Mouse (Mus musculus): ENCODE data around the gene Syngap1.

The Syngap1 gene

GRCm38 (mm10) chr17:26936453-26936852 lies 4.6 kb upstream of the Syngap1 start:
- no peak for DNase-seq (ENCODE audit: low spot score in 2 of 2)

GRCm38 (mm10) chr17:26936921-26937695 lies 3.9 kb upstream of the Syngap1 start:
- DNase-seq (ENCODE audit: low spot score in 2 of 2), result no peak

- DNase-seq (ENCODE audit: low spot score in 2 of 2), result no peak
These were observed 3.0 kb upstream of the Syngap1 start for GRCm38 (mm10) chr17:26937883-26938695.

DNA sequence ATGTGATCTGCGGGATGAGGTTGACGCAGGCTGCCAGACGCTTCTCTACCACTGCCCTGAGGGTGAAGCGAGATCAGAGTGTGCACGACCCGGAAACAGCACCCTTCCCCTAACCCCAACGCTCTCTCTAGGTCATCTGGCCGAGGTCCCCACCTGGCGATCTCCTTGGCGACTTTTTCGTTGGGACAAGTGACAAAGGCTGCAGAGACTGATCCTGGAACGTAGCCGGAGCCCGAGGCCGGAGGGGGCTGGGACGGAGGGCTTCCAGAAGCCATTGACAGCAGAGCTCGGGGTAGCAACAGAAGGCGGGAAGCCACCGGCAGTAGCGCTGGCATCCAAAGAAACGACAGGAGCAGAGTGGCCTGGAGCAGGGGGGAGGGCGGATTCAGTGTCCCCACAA lies 2.3 kb upstream of the Syngap1 start:
- peak in 1 of 2 experiments; percentile 51 for DNase-seq (ENCODE audit: low spot score in 2 of 2)

- DNase-seq (ENCODE audit: low spot score in 2 of 2), result peak; percentile 99
These were observed 1.7 kb upstream of the Syngap1 start, which contains the start of gene Cuta for GRCm38 (mm10) chr17:26939178-26939972. Cuta (minus strand) TSS chr17:26939569.

- DNase-seq (ENCODE audit: low spot score in 2 of 2), result no peak
These were observed 1.1 kb upstream of the Syngap1 start for GRCm38 (mm10) chr17:26939973-26940300.

GRCm38 (mm10) chr17:26941841-26942570 lies 953 bp downstream of the Syngap1 start:
- DNase-seq (ENCODE audit: low spot score in 2 of 2), result no peak

DNA sequence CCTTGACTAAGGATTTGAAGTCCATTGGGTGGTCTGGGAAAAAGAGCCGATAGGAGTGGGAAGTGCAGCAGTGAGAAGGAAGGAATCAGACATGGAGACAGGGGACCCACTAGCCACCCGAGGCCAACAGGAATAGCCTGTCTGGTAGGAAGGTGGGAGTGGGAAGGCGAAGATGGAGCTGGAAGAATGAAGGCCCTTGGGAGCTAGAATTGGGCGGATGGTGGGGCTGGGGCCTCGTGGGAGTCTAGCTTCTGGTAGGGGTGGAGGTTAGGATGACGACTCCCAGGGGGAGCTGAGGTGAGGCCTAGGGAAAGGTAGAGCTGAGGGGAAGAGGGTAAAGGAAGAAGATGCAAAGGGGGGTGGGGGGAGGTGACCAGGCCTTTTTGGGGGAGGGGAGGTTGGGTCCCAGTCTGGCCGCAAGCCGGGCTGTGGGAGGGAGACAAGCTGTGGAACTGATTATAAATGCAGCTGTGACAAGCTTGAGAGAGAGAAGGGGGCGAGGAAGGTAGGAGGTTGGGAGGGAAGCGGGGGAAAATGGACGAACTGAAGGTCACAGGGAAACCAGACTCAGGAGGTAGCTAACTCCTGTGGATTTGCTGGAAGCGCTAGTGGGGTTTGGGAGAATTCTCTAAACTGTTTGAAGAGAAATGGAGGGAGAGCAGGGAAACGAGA lies 4.9 kb downstream of the Syngap1 start:
- no peak for DNase-seq (ENCODE audit: low spot score in 2 of 2)

DNA sequence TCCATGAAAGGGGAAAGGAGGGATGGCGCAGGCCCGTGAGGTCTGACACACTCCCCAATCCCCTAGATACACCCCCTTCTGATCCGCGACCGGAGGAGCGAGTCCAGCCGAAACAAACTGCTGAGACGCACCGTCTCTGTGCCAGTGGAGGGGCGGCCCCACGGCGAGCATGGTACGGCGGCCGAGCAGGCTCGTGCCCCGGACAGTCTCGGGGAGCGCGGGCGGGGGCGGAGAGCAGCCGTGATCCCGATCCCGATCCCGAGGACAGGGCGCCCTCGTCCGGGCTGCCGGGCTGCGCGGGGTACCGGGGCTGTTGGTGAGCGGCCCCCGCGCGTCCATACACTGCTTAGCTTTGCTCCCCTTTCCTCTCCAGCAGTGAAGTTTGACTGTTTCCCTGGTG lies 5.5 kb downstream of the Syngap1 start:
- DNase-seq (ENCODE audit: low spot score in 2 of 2), result no peak

GRCm38 (mm10) chr17:26947231-26948100 lies 6.4 kb downstream of the Syngap1 start:
- no peak for DNase-seq (ENCODE audit: low spot score in 2 of 2)

- no peak for DNase-seq (ENCODE audit: low spot score in 2 of 2)
These were observed 7.4 kb downstream of the Syngap1 start for GRCm38 (mm10) chr17:26948316-26949050.

DNA sequence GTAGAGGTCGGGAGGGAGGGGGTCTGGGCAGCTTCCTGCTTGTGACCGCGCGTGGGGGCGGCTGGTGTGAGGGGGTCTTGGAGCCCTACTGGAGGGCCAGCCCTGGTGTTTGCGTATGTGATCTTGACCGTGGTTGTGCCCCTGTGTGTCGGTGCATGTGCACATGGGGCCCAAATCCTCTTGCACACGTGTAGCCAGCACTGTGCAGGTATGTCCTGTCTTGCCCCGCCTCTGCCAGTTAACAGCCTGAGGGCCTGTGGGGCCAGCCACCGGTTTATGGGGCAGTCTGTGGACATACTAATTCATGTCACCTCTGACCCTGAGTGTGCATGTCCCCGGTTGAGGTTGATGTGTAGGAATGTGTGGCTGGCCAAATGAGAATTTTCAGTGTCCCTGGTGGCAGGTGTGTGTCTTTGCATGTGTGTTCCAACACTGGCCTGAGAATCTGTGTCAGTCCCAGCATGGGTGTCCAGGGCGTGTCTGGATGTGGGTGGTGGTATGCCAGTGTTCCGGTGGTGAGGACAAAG lies 8.1 kb downstream of the Syngap1 start:
- DNase-seq (ENCODE audit: low spot score in 2 of 2), result no peak

DNA sequence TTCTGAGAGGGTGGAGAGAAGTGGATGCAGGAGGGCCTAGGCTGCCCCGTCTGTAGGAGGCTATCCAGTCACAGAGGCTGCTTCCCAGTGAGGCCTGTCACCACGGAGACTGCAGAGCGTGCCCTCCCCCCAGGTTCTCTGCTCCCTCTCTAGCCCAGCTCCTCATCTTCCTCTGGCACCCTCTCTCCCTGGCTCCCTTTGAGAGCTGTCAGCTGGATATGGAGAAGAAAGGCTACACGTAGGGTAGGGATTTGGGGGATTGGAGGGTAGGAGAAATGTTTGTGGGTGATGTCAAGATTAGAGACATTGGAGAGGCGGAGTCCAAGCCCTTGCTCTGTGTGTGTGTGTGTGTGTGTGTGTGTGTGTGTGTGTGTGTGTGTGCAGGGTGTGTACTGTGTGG lies 8.8 kb downstream of the Syngap1 start:
- no peak for DNase-seq (ENCODE audit: low spot score in 2 of 2)

DNA sequence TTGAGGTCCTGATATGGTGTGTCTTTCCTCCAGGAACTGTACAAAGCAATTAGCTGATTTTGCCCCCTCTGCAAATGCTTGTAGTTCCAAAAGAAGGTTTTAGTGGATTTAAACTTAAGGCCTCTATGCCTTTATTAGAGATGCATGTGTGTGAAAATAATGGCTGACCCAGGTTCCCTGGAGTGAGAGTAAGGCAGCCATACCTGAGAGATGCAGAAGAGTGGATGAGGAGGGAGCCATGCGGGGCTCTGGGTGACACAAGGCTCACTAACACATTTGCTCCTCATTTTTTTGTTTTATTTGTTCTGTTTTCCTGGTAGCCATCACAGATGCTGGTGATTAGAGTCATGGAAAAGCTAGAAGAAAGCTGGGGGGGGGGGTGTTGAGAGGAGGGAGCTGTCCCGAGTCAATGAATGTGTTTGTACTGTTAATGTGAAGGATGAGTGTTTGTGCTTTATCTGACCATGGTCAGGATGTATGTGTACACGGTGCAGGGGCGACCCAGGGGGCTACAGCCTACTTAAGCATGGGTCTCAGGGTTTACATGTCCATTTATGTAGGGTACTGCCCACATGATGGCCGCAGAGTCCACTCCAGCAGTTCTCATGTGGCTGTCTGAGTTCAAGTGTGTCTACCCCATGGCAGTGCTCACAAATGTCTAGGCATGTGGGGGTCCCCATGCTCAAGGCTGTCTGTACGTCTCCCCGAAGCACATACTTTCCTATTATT lies 9.7 kb downstream of the Syngap1 start:
- no peak for DNase-seq (ENCODE audit: low spot score in 2 of 2)

GRCm38 (mm10) chr17:26951406-26951805 lies 10.4 kb downstream of the Syngap1 start:
- DNase-seq (ENCODE audit: low spot score in 2 of 2), result peak; percentile 85 to 88

DNA sequence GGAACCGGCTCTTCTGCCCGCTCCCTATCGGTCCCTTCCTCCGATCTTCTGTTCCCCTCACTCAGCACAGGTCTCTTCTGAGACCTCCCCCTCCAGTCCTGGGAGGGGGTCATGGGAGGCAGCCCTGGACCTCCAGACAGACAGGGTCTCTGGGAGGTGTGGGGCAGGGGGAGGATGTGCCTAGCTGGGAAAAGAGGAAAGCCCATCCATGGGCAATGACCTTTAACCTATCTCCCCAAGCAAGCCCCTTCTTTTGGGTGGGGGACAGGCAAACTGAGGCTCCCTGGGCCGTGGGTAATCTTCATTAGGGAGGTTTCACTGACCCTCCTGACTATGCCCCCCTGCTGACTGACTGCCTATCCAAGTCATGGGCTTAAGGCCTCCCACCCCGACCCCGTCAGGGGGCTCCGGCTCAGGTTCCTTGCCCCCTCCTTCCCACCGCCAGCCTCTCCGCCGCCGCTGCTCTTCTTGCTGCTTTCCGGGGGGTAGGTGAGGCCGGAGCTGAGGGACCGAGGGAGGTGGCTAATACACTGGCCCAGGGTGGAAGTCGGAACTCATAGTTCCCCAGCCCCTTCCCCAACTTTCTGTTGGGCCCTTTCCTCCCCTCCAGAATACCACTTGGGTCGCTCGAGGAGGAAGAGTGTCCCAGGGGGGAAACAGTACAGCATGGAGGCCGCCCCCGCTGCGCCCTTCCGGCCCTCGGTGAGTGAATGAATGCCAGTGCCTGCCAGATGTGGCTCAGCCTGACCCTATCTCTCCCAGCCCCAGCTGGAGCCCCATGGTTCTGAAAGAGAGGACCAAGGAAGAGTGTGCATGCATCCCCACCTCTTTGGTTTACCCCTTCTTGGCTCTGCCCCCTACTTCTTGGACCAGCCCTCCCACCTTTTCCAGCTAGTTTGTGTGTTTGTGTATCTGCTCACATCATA lies 11.2 kb downstream of the Syngap1 start:
- DNase-seq (ENCODE audit: low spot score in 2 of 2), result no peak

- no peak for DNase-seq (ENCODE audit: low spot score in 2 of 2)
These were observed 12.1 kb downstream of the Syngap1 start for GRCm38 (mm10) chr17:26953201-26953600.
